Mouse (Mus musculus): ENCODE data around the gene Map7d1.

The Map7d1 gene

GRCm38 (mm10) chr4:126256131-126256791 lies at the start of gene Map7d1:
TSS of gene Map7d1 (minus strand) at chr4:126256343.
- DNase-seq: peak; percentile 90 to 93

- DNase-seq: no peak
Measured at GRCm38 (mm10) chr4:126305428-126305827, 49.3 kb upstream of the Map7d1 start.

- DNase-seq: no peak
Measured at GRCm38 (mm10) chr4:126303877-126304276, 47.7 kb upstream of the Map7d1 start.

- peak in 1 of 2 experiments; percentile 45 for DNase-seq
Measured at GRCm38 (mm10) chr4:126301584-126302309, 45.6 kb upstream of the Map7d1 start.

- DNase-seq: no peak
Measured at GRCm38 (mm10) chr4:126300916-126301583, 44.9 kb upstream of the Map7d1 start.

- DNase-seq: peak; percentile 69 to 81
Measured at GRCm38 (mm10) chr4:126296617-126297101, 40.5 kb upstream of the Map7d1 start.

- no peak for DNase-seq
Measured at GRCm38 (mm10) chr4:126295937-126296336, 39.8 kb upstream of the Map7d1 start.

GRCm38 (mm10) chr4:126295152-126295551 lies 39.0 kb upstream of the Map7d1 start:
- no peak for DNase-seq

GRCm38 (mm10) chr4:126291196-126291595 lies 35.1 kb upstream of the Map7d1 start:
- no peak for DNase-seq

- no peak for DNase-seq
Measured at GRCm38 (mm10) chr4:126290314-126290713, 34.2 kb upstream of the Map7d1 start.

- DNase-seq: no peak
Measured at GRCm38 (mm10) chr4:126288085-126288666, 32.0 kb upstream of the Map7d1 start.

- DNase-seq: no peak
Measured at GRCm38 (mm10) chr4:126287302-126287995, 31.3 kb upstream of the Map7d1 start.

GRCm38 (mm10) chr4:126286492-126286891 lies 30.3 kb upstream of the Map7d1 start, which contains the start of gene Col8a2:
TSS of gene Col8a2 (plus strand) at chr4:126286793.
- peak in 1 of 2 experiments; percentile 28 for DNase-seq

- no peak for DNase-seq
Measured at GRCm38 (mm10) chr4:126283582-126283981, 27.4 kb upstream of the Map7d1 start.

GRCm38 (mm10) chr4:126281706-126282105 lies 25.6 kb upstream of the Map7d1 start:
- DNase-seq: no peak

- DNase-seq: no peak
Measured at GRCm38 (mm10) chr4:126278961-126279360, 22.8 kb upstream of the Map7d1 start.

- DNase-seq: no peak
Measured at GRCm38 (mm10) chr4:126278565-126278915, 22.4 kb upstream of the Map7d1 start.

GRCm38 (mm10) chr4:126277906-126278564 lies 21.9 kb upstream of the Map7d1 start:
- peak; percentile 60 to 69 for DNase-seq

- no peak for DNase-seq
Measured at GRCm38 (mm10) chr4:126275681-126276131, 19.6 kb upstream of the Map7d1 start.

GRCm38 (mm10) chr4:126275081-126275480 lies 18.9 kb upstream of the Map7d1 start:
- DNase-seq: no peak

GRCm38 (mm10) chr4:126273753-126274152 lies 17.6 kb upstream of the Map7d1 start:
- no peak for DNase-seq

- DNase-seq: no peak
Measured at GRCm38 (mm10) chr4:126269292-126269691, 13.1 kb upstream of the Map7d1 start.

Measured in kidney, postnatal 25 days (tissue).